Mouse (Mus musculus) liver, embryonic 14.5 days (tissue): Measurements from ENCODE around the gene Gm9573. TPM values are rescaled to one million over a fixed set of nuclear protein-coding genes. Genes with fewer than 3 reads are reported as not detected.
A peak's percentile ranks its signal among the peaks of the same experiment; 100 is the strongest.

Source experiments
- ATAC-seq: fragments of 200-750 bp; cut with Nextera tagmentation; 2 replicates; pipeline ENCODE4 v1.8.0; 2017; ENCODE audit warnings: moderate number of reproducible peaks, mild to moderate bottlenecking, moderate library complexity; ENCODE audit not compliant: insufficient read depth
- DNase-seq, 3 experiments: peaks; one replicate each; pipeline ENCODE4 v3.0.0-alpha.2; 2012 to 2013; ENCODE audit warnings: low read depth in 3 of 3, low spot score in 3 of 3
- H3K27ac ChIP-seq: fragments of 300-500 bp; sonication (generic); 2 replicates; pipeline ENCODE4 v1.5.1; 2014; ENCODE audit warnings: moderate library complexity, mild to moderate bottlenecking, control low read depth, inconsistent platforms
- H3K27me3 ChIP-seq: fragments of 300-500 bp; sonication (generic); 2 replicates; pipeline ENCODE4 v1.6.1; 2014; ENCODE audit warnings: mild to moderate bottlenecking, low read length, moderate library complexity; ENCODE audit not compliant: control insufficient read depth, insufficient read depth
- H3K36me3 ChIP-seq: fragments of 300-500 bp; sonication (generic); replicated peaks from 2 replicates; pipeline ENCODE4 v1.6.1; 2014; ENCODE audit warnings: low read depth; ENCODE audit not compliant: control insufficient read depth, insufficient read depth
- H3K4me1 ChIP-seq, 2 experiments: fragments of 200-500 bp in 1 of 2; fragments of 300-500 bp in 1 of 2; sonication (generic) in 1 of 2; replicated peaks; 2 replicates each; pipeline ENCODE4 v1.6.1; 2012 to 2014; ENCODE audit warnings: antibody characterized with exemption in 1 of 2, inconsistent platforms in 1 of 2, low read length in 1 of 2; ENCODE audit not compliant: control insufficient read depth in 2 of 2, insufficient read depth in 2 of 2
- H3K4me2 ChIP-seq: fragments of 300-500 bp; sonication (generic); 2 replicates; pipeline ENCODE4 v1.6.1; 2014; ENCODE audit warnings: low read depth, mild to moderate bottlenecking, control low read depth, moderate library complexity
- H3K4me3 ChIP-seq, 2 experiments: fragments of 200-500 bp in 1 of 2; fragments of 300-500 bp in 1 of 2; sonication (generic) in 1 of 2; 2 replicates each; pipeline ENCODE4 v1.5.1; 2012 to 2014; ENCODE audit warnings: low read depth in 2 of 2, low read length in 2 of 2, mild to moderate bottlenecking in 2 of 2, control low read depth in 1 of 2, inconsistent platforms in 1 of 2, moderate library complexity in 1 of 2; ENCODE audit not compliant: insufficient read depth in 1 of 2
- H3K9ac ChIP-seq: fragments of 300-500 bp; sonication (generic); replicated peaks from 2 replicates; pipeline ENCODE4 v1.6.1; 2014; ENCODE audit warnings: mild to moderate bottlenecking, control low read depth, moderate library complexity
- H3K9me3 ChIP-seq: fragments of 300-500 bp; sonication (generic); 2 replicates; pipeline ENCODE4 v1.6.1; 2016; ENCODE audit warnings: low read length, mixed read lengths; ENCODE audit not compliant: control insufficient read depth
- CTCF ChIP-seq: IDR thresholded peaks from 2 replicates; pipeline ENCODE4 v1.5.1; 2016; ENCODE audit warnings: antibody characterized with exemption, low read depth, control low read depth
- EP300 ChIP-seq: IDR thresholded peaks from 2 replicates; pipeline ENCODE4 v1.6.1; 2016; ENCODE audit warnings: antibody characterized with exemption, low read depth
- WGBS: fragments of 180-500 bp; shearing (Covaris S2); extraction: QIAGEN DNeasy Blood & Tissue Kit; methylation state at CpG from one replicate; pipeline ENCODE4 v1.1.7; 2014; ENCODE audit not compliant: insufficient replicate concordance; 5-methylcytosine and 5-hydroxymethylcytosine counted together
- polyA plus RNA-seq, 2 experiments: library from polyadenylated mRNA; depleted of rRNA in 1 of 2; stranded (reverse) in 1 of 2; unstranded in 1 of 2; fragments of >200 nt; fragmentation: Nextera tagmentation in 1 of 2; extraction: Ambion mirVana in 1 of 2; gene quantifications; 2 replicates each; pipeline versions ENCODE4 v1.2.1 to v1.2.3; 2012 to 2014

Gene Gm9573
- polyA plus RNA-seq, 2 experiments, result not detected

DNA sequence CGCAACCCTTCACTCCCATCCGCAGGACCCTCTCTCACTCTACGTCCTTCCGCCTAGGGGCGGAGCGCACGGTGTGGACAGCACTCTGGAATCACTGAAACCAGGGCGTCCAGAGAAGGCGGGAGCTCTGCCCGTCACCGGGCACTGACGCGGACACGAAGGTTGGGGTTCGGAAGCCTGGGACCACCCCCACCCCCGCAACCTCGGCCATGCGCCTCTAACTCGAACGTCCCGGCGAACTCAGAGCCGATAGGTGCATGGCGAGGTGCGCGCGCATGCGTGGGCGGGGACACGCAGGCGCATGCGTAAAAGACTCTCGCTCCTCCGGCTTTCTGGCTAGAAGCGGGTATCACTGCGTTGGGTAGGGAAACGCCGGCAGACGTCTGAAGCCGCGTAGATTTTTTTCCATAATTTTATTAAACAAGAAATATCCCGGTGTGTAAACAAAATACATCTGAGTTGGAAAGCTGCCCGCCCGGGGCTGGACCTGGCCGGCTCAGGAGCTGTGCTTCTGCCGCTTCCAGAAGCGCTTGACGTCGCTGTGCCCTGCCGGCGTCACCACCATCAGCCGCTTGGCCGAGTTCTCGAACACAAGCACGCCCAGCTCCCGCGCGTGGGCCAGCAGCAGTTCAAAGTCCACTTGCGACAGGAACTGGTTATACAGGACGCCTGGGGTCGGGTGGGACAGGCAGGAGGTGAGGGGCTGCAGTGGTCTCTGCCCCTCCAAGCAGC is 41.1 kb upstream of the Gm9573 start, which contains the start of gene Vars2:
Gene Vars2, minus strand, starts transcription at position 259 of the 732 bp plus-strand sequence.
- H3K27ac ChIP-seq, result peak within 1 kb of the TSS; percentile 16
- H3K4me2 ChIP-seq, result peak within 1 kb of the TSS; percentile 93
- H3K9ac ChIP-seq, result peak within 1 kb of the TSS; percentile 52
- peaks cover 3 to 8% of the 10 kb centered on the region in 2 experiments; a peak in 3 of 4 replicates for H3K4me1 ChIP-seq
- no peaks in the 10 kb centered on the region for H3K9me3 ChIP-seq
- no peak for TF ChIP-seq EP300
- TF ChIP-seq CTCF, result 0 out of 2 replicates have a peak, but pooled peaks have one; percentile 25
- under 1% methylated on average over 61 of the region's 61 CpGs for WGBS
- no peaks in the 10 kb centered on the region for H3K27me3 ChIP-seq
- DNase-seq (peak; percentile 83 to 87 (median 84)), ATAC-seq (peak; percentile 86)
- no peaks in the 10 kb centered on the region for H3K36me3 ChIP-seq
- H3K4me3 ChIP-seq, result peak within 1 kb of the TSS; percentile 62 to 74

- DNase-seq (no peak), ATAC-seq (peak; percentile 24; the same call in 1 of the 2 replicates)
- 5% methylated on average over 13 of the region's 13 CpGs for WGBS
- peak overlapping the region; percentile 52 for H3K9ac ChIP-seq
- H3K4me3 ChIP-seq, result peak overlapping the region; percentile 62 to 74
- H3K9me3 ChIP-seq, result no peaks in the 10 kb centered on the region
- TF ChIP-seq CTCF (no peak), EP300 (no peak)
- no peaks in the 10 kb centered on the region for H3K36me3 ChIP-seq
- H3K27me3 ChIP-seq, result no peaks in the 10 kb centered on the region
- peak overlapping the region; percentile 16 for H3K27ac ChIP-seq
- H3K4me2 ChIP-seq, result peak overlapping the region; percentile 93
- H3K4me1 ChIP-seq, result peaks cover 3 to 6% of the 10 kb centered on the region in 2 experiments; a peak in 3 of 4 replicates
Measured at GRCm38 (mm10) chr17:35666851-35667256, 40.4 kb upstream of the Gm9573 start.

- Histone ChIP-seq H3K9ac (no peak overlapping the region), H3K27ac (no peak overlapping the region), H3K4me2 (peak overlapping the region; percentile 93), H3K27me3 (no peaks in the 10 kb centered on the region), H3K9me3 (no peaks in the 10 kb centered on the region), H3K4me1 (peaks cover 3 to 6% of the 10 kb centered on the region in 2 experiments; a peak in 3 of 4 replicates), H3K36me3 (no peaks in the 10 kb centered on the region), H3K4me3 (no peak overlapping the region)
- TF ChIP-seq CTCF (peak; percentile 66), EP300 (no peak)
- DNase-seq (peak in 1 of 3 experiments; percentile 19), ATAC-seq (no peak)
- WGBS, result 75% methylated on average over 17 of the region's 17 CpGs
Measured at GRCm38 (mm10) chr17:35665957-35666515, 39.6 kb upstream of the Gm9573 start.

DNA sequence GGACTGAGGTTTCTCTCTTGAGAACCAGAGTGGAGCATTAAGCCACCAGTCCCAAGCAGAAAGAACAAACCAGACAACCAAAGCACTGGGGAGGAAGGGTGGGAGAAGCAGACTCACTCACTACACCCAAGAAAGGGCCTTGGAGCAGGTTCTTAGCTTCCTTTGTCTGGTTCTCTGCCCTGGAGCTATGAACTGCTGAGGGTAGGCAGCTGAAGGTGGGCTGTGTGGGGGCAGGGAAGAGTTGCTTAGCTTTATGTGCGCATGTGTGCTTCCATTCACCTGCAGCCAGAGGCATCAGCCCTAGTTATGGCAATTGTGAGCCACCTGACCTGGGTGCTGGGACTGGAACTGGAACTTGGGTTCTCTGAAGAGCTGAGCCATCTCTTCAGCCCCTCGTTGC is 26.6 kb upstream of the Gm9573 start:
- no peak overlapping the region for H3K4me2 ChIP-seq
- no peaks in the 10 kb centered on the region for H3K27me3 ChIP-seq
- TF ChIP-seq CTCF, result no peak
- TF ChIP-seq EP300, result no peak
- WGBS, result 51% methylated on average over 2 of the region's 2 CpGs
- no peaks in the 10 kb centered on the region for H3K4me1 ChIP-seq
- H3K36me3 ChIP-seq, result no peaks in the 10 kb centered on the region; the same call in 1 of the 2 replicates
- no peaks in the 10 kb centered on the region for H3K9me3 ChIP-seq
- ATAC-seq, result no peak
- no peak overlapping the region for H3K9ac ChIP-seq
- no peak for DNase-seq
- no peak overlapping the region for H3K27ac ChIP-seq
- H3K4me3 ChIP-seq, result no peak overlapping the region

GRCm38 (mm10) chr17:35649429-35649828 is 23.0 kb upstream of the Gm9573 start:
- 54% methylated on average over 2 of the region's 2 CpGs for WGBS
- Histone ChIP-seq H3K4me2 (no peak overlapping the region), H3K9ac (no peak overlapping the region)

More at GRCm38 (mm10) chr17:35649429-35649828, 23.0 kb upstream of the Gm9573 start:
- no peak for DNase-seq
- H3K27me3 ChIP-seq, result no peaks in the 10 kb centered on the region
- H3K27ac ChIP-seq, result no peak overlapping the region
- no peak overlapping the region for H3K4me3 ChIP-seq
- no peak for TF ChIP-seq CTCF
- no peak for TF ChIP-seq EP300
- H3K9me3 ChIP-seq, result no peaks in the 10 kb centered on the region
- H3K36me3 ChIP-seq, result no peaks in the 10 kb centered on the region
- H3K4me1 ChIP-seq, result no peaks in the 10 kb centered on the region
- ATAC-seq, result no peak
